15 mouse cellular contexts compared by ENCODE assay signal in genomic region chr19:47624940-47625711, GRCm38 (mm10). TPM values are rescaled to one million over a fixed set of nuclear protein-coding genes. Genes with fewer than 3 reads are reported as not detected.
A peak's percentile ranks its signal among the peaks of the same experiment; 100 is the strongest.
DNase-seq lines count a peak whose midpoint lies in the region; ATAC-seq and TF ChIP-seq lines count a peak whose summit lies in the region.
"Had no signal": no experiment of that assay in that cellular context is flagged by ENCODE, and none has a peak within 500 bp of the region (broad histone marks: within the 10 kb centered on the region; RNA-seq: fewer than 3 reads in every experiment).

No protein-coding gene starts in this region.

- TF ChIP-seq CTCF in ES-Bruce4 (IDR thresholded peaks at IDR 0.05; ENCODE audit: low read depth, low read length), result no peak
- TF ChIP-seq CTCF in kidney, adult 2 months (conservative IDR thresholded peaks at IDR 0.05; ENCODE audit: insufficient read depth, insufficient read length, low read depth, low read length), result no peak

- H3K27ac ChIP-seq in ES-Bruce4 (ENCODE audit: insufficient read depth, low read length), result no peak overlapping the region
- peak overlapping the region; percentile 75 for H3K27ac ChIP-seq in forebrain, embryonic 15.5 days (replicated peaks)
- H3K27ac ChIP-seq in midbrain, embryonic 13.5 days, result peak overlapping the region; percentile 69; the same call in 1 of the 2 replicates
- H3K27ac ChIP-seq in kidney, adult 2 months (ENCODE audit: insufficient read depth, low read depth, low read length), result no peak overlapping the region

- H3K4me2 ChIP-seq in forebrain, embryonic 15.5 days (replicated peaks), result no peak overlapping the region
- H3K4me2 ChIP-seq in midbrain, embryonic 13.5 days (replicated peaks), result no peak overlapping the region

- no peaks in the 10 kb centered on the region for H3K4me1 ChIP-seq in ES-Bruce4 (ENCODE audit: control insufficient read depth, insufficient read depth, low read length)
- H3K4me1 ChIP-seq in forebrain, embryonic 15.5 days, result peaks cover 5% of the 10 kb centered on the region
- peaks cover 7% of the 10 kb centered on the region for H3K4me1 ChIP-seq in midbrain, embryonic 13.5 days (replicated peaks)
- H3K4me1 ChIP-seq in kidney, adult 2 months (ENCODE audit: control insufficient read depth, insufficient read depth, low read length), result peaks cover 3% of the 10 kb centered on the region; the same call in 1 of the 2 replicates

- no peak overlapping the region for H3K4me3 ChIP-seq in ES-Bruce4 (ENCODE audit: low read depth, low read length)
- no peak overlapping the region for H3K4me3 ChIP-seq in forebrain, embryonic 15.5 days
- H3K4me3 ChIP-seq in midbrain, embryonic 13.5 days (replicated peaks), result no peak overlapping the region
- H3K4me3 ChIP-seq in kidney, adult 2 months (ENCODE audit: insufficient read depth, low read depth, low read length), result no peak overlapping the region

- WGBS in forebrain, embryonic 15.5 days, result 16% methylated on average over 10 of the region's 10 CpGs
- WGBS in midbrain, embryonic 13.5 days, result 23% methylated on average over 10 of the region's 10 CpGs
- 69% methylated on average over 10 of the region's 10 CpGs for WGBS in kidney, adult 2 months

- H3K9me3 ChIP-seq in ES-Bruce4 (replicated peaks; ENCODE audit: control insufficient read depth, insufficient read depth, low read length, poor library complexity, severe bottlenecking), result no peaks in the 10 kb centered on the region
- no peaks in the 10 kb centered on the region for H3K9me3 ChIP-seq in forebrain, embryonic 15.5 days
- H3K9me3 ChIP-seq in midbrain, embryonic 13.5 days, result no peaks in the 10 kb centered on the region

- peaks cover 5% of the 10 kb centered on the region; the same call in 1 of the 2 replicates for H3K36me3 ChIP-seq in ES-Bruce4 (ENCODE audit: control insufficient read depth, insufficient read depth, low read length, poor library complexity, severe bottlenecking)
- H3K36me3 ChIP-seq in forebrain, embryonic 15.5 days, result peaks cover 17% of the 10 kb centered on the region
- peaks cover 31% of the 10 kb centered on the region for H3K36me3 ChIP-seq in midbrain, embryonic 13.5 days
- peaks cover 3% of the 10 kb centered on the region for H3K36me3 ChIP-seq in kidney, adult 2 months (ENCODE audit: control insufficient read depth, insufficient read depth, low read length)

- TF ChIP-seq POLR2A in ES-Bruce4 (IDR thresholded peaks at IDR 0.05; ENCODE audit: insufficient read depth, low read length), result no peak
- TF ChIP-seq POLR2A in kidney, adult 2 months (IDR thresholded peaks at IDR 0.05; ENCODE audit: low read depth, low read length), result no peak

- TF ChIP-seq EP300 in ES-Bruce4 (IDR thresholded peaks at IDR 0.05; ENCODE audit: insufficient read depth, low read depth, low read length), result 0 out of 2 replicates have a peak, but pooled peaks have one; percentile 14

- peak; percentile 38; the same call in 1 of the 2 replicates for ATAC-seq in forebrain, embryonic 15.5 days (replicated peaks)
- no peak for ATAC-seq in midbrain, embryonic 13.5 days
- ATAC-seq: activated CD4-positive, CD25-positive, alpha-beta regulatory T cell, adult 4 months; inflammation-experienced regulatory T-cells, adult 6 months; liver, postnatal 0 days had no signal

- H3K27me3 ChIP-seq in ES-Bruce4 (ENCODE audit: control insufficient read depth, insufficient read depth, low read length, poor library complexity, severe bottlenecking), result no peaks in the 10 kb centered on the region
- no peaks in the 10 kb centered on the region for H3K27me3 ChIP-seq in forebrain, embryonic 15.5 days
- H3K27me3 ChIP-seq in midbrain, embryonic 13.5 days, result no peaks in the 10 kb centered on the region
- H3K27me3 ChIP-seq in kidney, adult 2 months (replicated peaks; ENCODE audit: control insufficient read depth, insufficient read depth, low read length), result no peaks in the 10 kb centered on the region

- H3K9ac ChIP-seq in ES-Bruce4 (ENCODE audit: low read depth, poor library complexity, severe bottlenecking), result no peak overlapping the region
- H3K9ac ChIP-seq in forebrain, embryonic 15.5 days (replicated peaks), result 0 out of 2 replicates have a peak overlapping the region, but pooled peaks have one; percentile 15
- no peak overlapping the region for H3K9ac ChIP-seq in midbrain, embryonic 13.5 days (replicated peaks)
- H3K9ac ChIP-seq: liver, postnatal 0 days had no signal

- peak; percentile 29 for DNase-seq in embryo, embryonic 10.5 days (ENCODE audit: low spot score)
- no peak for DNase-seq in embryo, embryonic 9.5 days (ENCODE audit: extremely low spot score)
- no peak for DNase-seq in yolk sac, embryonic 10.5 days (ENCODE audit: low spot score)
- DNase-seq in urinary bladder, postnatal 4 days (ENCODE audit: low spot score in 2 of 2), result no peak
- DNase-seq in kidney, adult 2 months, result no peak
- DNase-seq: cerebellum, adult 2 months; gastrocnemius, postnatal 36 days; liver, postnatal 0 days; right cerebral cortex, postnatal 25 days; thymus, postnatal 36 days had no signal

RNA-seq across cellular contexts. Expression of gene Slk, which starts 45.6 kb away (rescaled TPM):
- polyA plus RNA-seq in ES-Bruce4 (2011; ENCODE audit: insufficient read depth, insufficient read length, low read depth, missing spikeins), result 76.1 and 91.4 TPM in 2 replicates
- 7.1 and 8.0 TPM in 2 replicates for polyA plus RNA-seq in forebrain, embryonic 15.5 days (2015; fragmentation: Nextera tagmentation; extraction: Ambion mirVana)
- polyA plus RNA-seq in midbrain, embryonic 13.5 days (2015; fragmentation: Nextera tagmentation; extraction: Ambion mirVana), result 6.5 and 7.4 TPM in 2 replicates
- 10.4 and 12.2 TPM in 2 replicates for polyA plus RNA-seq in kidney, adult 2 months (2012; rRNA removed)

Comparison
In these comparisons a context has a peak if more than half of its experiments do, and no peak if none do; other contexts are left out.
1. H3K27ac ChIP-seq: peak in forebrain, embryonic 15.5 days (single experiment) and midbrain, embryonic 13.5 days (single experiment); none in ES-Bruce4 (single experiment) and kidney, adult 2 months (single experiment).